Mouse (Mus musculus): ENCODE measurements around the gene Srp9. TPM values are rescaled to one million over a fixed set of nuclear protein-coding genes. Genes with fewer than 3 reads are reported as not detected.
A peak's percentile ranks its signal among the peaks of the same experiment; 100 is the strongest.

Srp9 gene
- total and polyA plus RNA-seq, 2 experiments from 2014 or later = 65.0 to 147 TPM

DNA sequence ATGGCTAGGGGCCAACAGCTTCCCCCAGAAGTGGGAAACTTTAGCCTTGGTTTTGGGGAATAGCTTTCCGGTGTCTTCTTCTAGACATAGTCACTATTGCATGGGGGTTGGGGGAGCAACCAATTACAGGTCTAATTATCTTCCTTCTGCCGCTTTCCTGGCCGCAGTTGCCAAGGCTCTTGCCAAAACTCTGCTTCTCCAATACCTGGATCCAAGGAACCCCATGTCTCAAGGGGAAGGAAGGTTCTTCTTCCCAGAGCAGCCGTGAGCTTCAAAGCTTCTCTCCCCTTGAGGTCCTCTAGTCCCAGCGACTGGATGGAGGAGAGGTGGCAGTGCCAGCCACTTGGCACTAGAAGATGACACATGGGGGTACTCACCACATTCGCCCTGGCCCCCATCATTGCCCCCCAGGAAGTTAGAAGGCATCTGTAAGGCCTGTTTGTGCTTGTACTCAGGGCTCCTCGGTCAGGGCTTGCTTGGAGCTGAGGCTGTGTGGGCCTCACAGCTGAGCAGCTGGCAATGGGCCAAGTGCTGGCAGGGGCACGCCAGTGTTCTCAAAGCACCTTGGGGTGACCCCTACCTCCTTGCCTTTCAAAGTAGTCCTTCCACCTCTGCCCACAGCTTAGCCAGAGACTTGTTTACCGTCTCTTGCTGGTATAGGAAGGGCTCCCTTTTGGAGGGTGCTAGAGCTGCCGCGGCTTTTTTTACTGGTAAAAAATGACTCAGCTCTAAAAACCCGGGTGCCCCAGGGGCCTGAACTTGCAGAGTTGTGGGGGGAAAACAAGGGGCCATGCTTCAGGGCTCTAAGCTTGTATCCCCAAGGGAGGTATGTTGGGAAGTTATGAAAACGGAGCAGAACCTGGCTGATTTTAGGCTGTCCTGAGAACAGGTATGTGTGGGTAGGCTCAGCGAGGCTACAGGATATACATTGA lies 12.9 kb upstream of the Srp9 start:
- H3K9ac ChIP-seq (replicated peaks; ENCODE audit: low read depth, low read length) = no peak overlapping the region; the same call in 1 of the 2 replicates
- no peaks in the 10 kb centered on the region for H3K9me3 ChIP-seq (replicated peaks; ENCODE audit: control insufficient read depth, low read length)
- ATAC-seq (ENCODE audit: insufficient read depth, low read depth) = peak; percentile 74
- peak; percentile 51 for DNase-seq (ENCODE audit: low spot score)
- H3K4me1 ChIP-seq (ENCODE audit: control insufficient read depth, insufficient read depth) = peaks cover 19% of the 10 kb centered on the region
- TF ChIP-seq CTCF (IDR thresholded peaks at IDR 0.05; ENCODE audit: low read depth) = no peak
- TF ChIP-seq EP300 (IDR thresholded peaks at IDR 0.05; ENCODE audit: low read depth) = no peak
- no peaks in the 10 kb centered on the region for H3K27me3 ChIP-seq (ENCODE audit: control insufficient read depth, insufficient read depth, low read length)
- no peak overlapping the region for H3K4me3 ChIP-seq (ENCODE audit: low read depth, low read length)
- H3K36me3 ChIP-seq (replicated peaks; ENCODE audit: control insufficient read depth, insufficient read depth, low read length) = no peaks in the 10 kb centered on the region
- H3K4me2 ChIP-seq (ENCODE audit: low read depth, low read length) = no peak overlapping the region
- H3K27ac ChIP-seq (ENCODE audit: low read depth) = peak overlapping the region; percentile 43; the same call in 1 of the 2 replicates
- WGBS = 58% methylated on average over 14 of the region's 14 CpGs

DNA sequence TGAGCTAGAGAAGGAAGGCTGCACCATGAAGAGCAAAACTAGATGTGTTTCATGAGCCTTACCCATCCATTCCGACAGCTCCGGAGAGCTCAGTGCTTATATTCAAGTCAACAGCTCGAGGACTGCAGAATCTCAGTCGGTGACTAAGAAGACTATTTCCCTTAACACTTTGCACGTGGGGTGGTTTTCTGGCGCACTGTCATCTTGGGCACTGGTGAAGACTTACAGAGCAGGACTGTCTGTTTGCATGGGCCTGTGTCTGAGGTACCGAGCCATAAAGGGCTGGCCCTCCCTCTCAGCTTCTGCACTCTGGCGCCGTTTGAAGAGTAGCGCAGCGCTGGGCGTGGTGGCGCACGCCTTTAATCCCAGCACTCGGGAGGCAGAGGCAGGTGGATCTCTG lies 12.2 kb upstream of the Srp9 start:
- Histone ChIP-seq H3K36me3 (replicated peaks; ENCODE audit: control insufficient read depth, insufficient read depth, low read length) (no peaks in the 10 kb centered on the region), H3K4me1 (ENCODE audit: control insufficient read depth, insufficient read depth) (peaks cover 19% of the 10 kb centered on the region), H3K4me3 (ENCODE audit: low read depth, low read length) (no peak overlapping the region), H3K4me2 (ENCODE audit: low read depth, low read length) (no peak overlapping the region), H3K9ac (replicated peaks; ENCODE audit: low read depth, low read length) (no peak overlapping the region), H3K9me3 (replicated peaks; ENCODE audit: control insufficient read depth, low read length) (no peaks in the 10 kb centered on the region), H3K27me3 (ENCODE audit: control insufficient read depth, insufficient read depth, low read length) (no peaks in the 10 kb centered on the region), H3K27ac (ENCODE audit: low read depth) (0 out of 2 replicates have a peak overlapping the region, but pooled peaks have one; percentile 43)
- ATAC-seq (ENCODE audit: insufficient read depth, low read depth) (no peak), DNase-seq (ENCODE audit: low spot score) (no peak)
- TF ChIP-seq EP300 (IDR thresholded peaks at IDR 0.05; ENCODE audit: low read depth) = no peak
- TF ChIP-seq CTCF (IDR thresholded peaks at IDR 0.05; ENCODE audit: low read depth) = no peak
- WGBS = 81% methylated on average over 15 of the region's 15 CpGs

DNA sequence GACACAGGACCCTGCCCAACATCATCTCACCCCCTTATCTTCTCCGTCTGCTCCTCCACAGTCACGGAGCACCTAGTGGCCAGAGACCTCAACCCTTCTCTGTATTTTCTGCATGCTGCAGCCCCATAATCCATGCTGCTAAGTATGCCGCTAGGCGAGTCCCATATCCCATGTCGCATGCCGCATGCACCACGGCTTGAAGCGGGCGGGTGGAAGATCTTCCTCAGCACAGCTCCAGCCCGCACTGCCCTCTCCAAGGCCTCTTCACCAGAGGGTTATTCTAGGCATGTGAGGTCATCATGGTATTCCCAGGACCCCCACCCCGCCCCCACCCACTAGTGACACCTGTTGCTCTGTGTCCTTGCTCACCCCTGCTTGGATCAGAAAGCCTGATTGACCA lies 11.4 kb upstream of the Srp9 start:
- Histone ChIP-seq H3K36me3 (replicated peaks; ENCODE audit: control insufficient read depth, insufficient read depth, low read length) (no peaks in the 10 kb centered on the region), H3K27me3 (ENCODE audit: control insufficient read depth, insufficient read depth, low read length) (no peaks in the 10 kb centered on the region), H3K4me1 (ENCODE audit: control insufficient read depth, insufficient read depth) (peaks cover 19% of the 10 kb centered on the region), H3K9me3 (replicated peaks; ENCODE audit: control insufficient read depth, low read length) (no peaks in the 10 kb centered on the region), H3K27ac (ENCODE audit: low read depth) (no peak overlapping the region), H3K4me2 (ENCODE audit: low read depth, low read length) (no peak overlapping the region), H3K4me3 (ENCODE audit: low read depth, low read length) (no peak overlapping the region), H3K9ac (replicated peaks; ENCODE audit: low read depth, low read length) (no peak overlapping the region)
- 76% methylated on average over 11 of the region's 11 CpGs for WGBS
- ATAC-seq (ENCODE audit: insufficient read depth, low read depth) (no peak), DNase-seq (ENCODE audit: low spot score) (no peak)
- TF ChIP-seq CTCF (IDR thresholded peaks at IDR 0.05; ENCODE audit: low read depth) = no peak
- TF ChIP-seq EP300 (IDR thresholded peaks at IDR 0.05; ENCODE audit: low read depth) = no peak

DNA sequence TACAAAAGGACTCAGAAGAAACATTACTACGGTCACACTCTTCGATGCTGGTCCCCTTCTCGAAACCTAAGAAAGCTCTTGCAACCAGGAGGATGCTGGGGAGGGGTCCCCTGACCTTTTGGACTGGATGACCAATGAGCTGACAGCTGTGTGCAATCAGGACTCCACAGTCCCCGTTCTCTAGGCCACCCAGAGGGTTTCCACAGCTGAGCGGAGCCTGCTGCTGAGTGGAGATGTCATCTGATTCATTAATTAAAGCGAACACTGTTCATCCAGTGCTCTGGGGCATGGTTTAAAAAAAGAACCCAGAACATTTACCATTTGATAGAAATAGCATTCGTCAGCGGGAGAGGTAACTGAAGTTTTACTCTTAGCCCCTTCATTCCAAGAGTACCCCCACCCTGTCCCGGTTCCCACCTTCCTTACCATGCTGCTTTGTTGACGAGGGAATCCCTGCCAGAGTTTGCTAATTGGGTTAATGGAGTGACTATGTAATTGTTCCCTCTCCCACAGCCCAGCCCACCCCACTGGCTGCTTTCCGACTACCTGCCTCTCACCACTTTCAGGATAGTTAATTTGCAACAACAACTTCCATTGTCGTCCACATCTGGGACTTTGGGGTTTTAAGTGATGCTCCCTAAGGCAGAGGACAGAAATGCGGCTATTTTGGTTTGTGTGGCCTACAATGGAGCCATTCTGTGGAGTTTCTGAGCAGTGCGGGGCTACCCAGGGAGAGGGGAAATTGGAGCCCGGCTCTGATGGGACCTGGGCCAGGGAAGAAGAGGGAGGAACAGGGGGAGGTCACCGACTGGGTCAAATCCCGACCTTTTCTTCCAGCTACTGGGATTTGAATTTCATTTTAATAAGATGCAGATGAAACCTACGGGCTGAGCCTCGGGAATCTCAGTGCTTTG lies 10.7 kb upstream of the Srp9 start:
- ATAC-seq (ENCODE audit: insufficient read depth, low read depth) (no peak), DNase-seq (ENCODE audit: low spot score) (no peak)
- H3K36me3 ChIP-seq (replicated peaks; ENCODE audit: control insufficient read depth, insufficient read depth, low read length) = no peaks in the 10 kb centered on the region
- no peak overlapping the region for H3K9ac ChIP-seq (replicated peaks; ENCODE audit: low read depth, low read length)
- H3K27ac ChIP-seq (ENCODE audit: low read depth) = no peak overlapping the region
- H3K9me3 ChIP-seq (replicated peaks; ENCODE audit: control insufficient read depth, low read length) = no peaks in the 10 kb centered on the region
- H3K27me3 ChIP-seq (ENCODE audit: control insufficient read depth, insufficient read depth, low read length) = no peaks in the 10 kb centered on the region
- 64% methylated on average over 19 of the region's 19 CpGs for WGBS
- peaks cover 19% of the 10 kb centered on the region for H3K4me1 ChIP-seq (ENCODE audit: control insufficient read depth, insufficient read depth)
- H3K4me2 ChIP-seq (ENCODE audit: low read depth, low read length) = no peak overlapping the region
- no peak overlapping the region for H3K4me3 ChIP-seq (ENCODE audit: low read depth, low read length)
- TF ChIP-seq EP300 (IDR thresholded peaks at IDR 0.05; ENCODE audit: low read depth) (no peak), CTCF (IDR thresholded peaks at IDR 0.05; ENCODE audit: low read depth) (no peak)

DNA sequence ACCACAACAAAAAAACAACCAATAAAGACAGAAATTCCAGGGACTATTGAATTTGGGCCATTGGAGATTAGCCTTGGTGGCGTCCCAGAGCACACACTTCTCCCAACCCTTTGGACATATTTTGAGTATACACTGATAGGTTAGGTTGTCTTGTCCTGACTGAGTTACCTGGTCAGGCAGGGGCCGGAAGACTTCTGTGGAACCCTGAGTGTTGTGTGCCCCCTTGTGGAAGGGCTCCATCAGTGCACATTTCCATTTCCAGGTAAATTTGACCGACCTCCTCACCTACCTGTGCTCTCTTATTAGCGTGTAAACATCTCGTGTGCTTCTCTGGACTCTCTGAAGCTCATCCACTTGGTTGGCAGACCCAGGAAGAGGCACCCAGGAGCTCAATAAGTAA lies 9.3 kb upstream of the Srp9 start:
- 17% methylated on average over 5 of the region's 5 CpGs for WGBS
- Histone ChIP-seq H3K9me3 (replicated peaks; ENCODE audit: control insufficient read depth, low read length) (no peaks in the 10 kb centered on the region), H3K4me3 (ENCODE audit: low read depth, low read length) (no peak overlapping the region), H3K4me1 (ENCODE audit: control insufficient read depth, insufficient read depth) (peaks cover 19% of the 10 kb centered on the region), H3K4me2 (ENCODE audit: low read depth, low read length) (no peak overlapping the region), H3K36me3 (replicated peaks; ENCODE audit: control insufficient read depth, insufficient read depth, low read length) (no peaks in the 10 kb centered on the region), H3K27ac (ENCODE audit: low read depth) (no peak overlapping the region), H3K9ac (replicated peaks; ENCODE audit: low read depth, low read length) (no peak overlapping the region), H3K27me3 (ENCODE audit: control insufficient read depth, insufficient read depth, low read length) (no peaks in the 10 kb centered on the region)
- DNase-seq (ENCODE audit: low spot score) = no peak
- TF ChIP-seq CTCF (IDR thresholded peaks at IDR 0.05; ENCODE audit: low read depth) (peak; percentile 84), EP300 (IDR thresholded peaks at IDR 0.05; ENCODE audit: low read depth) (no peak)
- peak; percentile 31; the same call in 1 of the 2 replicates for ATAC-seq (ENCODE audit: insufficient read depth, low read depth)
